ENCODE assay signal across 8 mouse cellular contexts in the genomic region with DNA sequence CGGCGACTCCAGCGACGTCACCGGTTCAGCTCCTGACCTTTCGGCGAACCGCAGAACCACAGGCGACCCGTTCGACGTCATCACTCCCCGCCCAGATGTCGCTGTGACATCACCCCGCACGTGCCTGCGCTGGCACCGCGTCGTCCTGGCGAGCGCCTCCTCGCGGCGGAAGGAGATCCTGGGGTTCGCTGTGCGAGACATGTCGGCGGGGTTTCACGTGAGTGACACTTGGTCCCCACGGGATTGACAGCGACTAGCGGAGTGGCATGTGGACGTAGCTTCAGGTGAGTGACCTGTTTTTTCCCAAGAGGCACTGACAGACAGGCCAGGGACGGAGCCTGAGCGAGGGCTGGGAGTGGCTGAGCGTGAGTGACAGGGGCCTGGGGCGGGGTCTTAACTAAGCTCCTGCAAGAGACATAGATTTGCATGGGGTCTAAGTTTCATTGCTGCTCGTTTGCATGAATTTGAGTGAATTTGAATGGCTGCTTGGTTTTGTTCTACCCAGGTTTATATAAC.
DNase-seq lines count a peak whose midpoint lies in the region; ATAC-seq and TF ChIP-seq lines count a peak whose summit lies in the region.

No protein-coding gene starts in this region.

- DNase-seq in CD4-positive, CD25-positive, alpha-beta regulatory T cell, adult 2 months (ENCODE audit: low read depth, low spot score), result peak; percentile 99
- DNase-seq in brain, embryonic 14.5 days (ENCODE audit: low read depth), result peak; percentile 98
- peak; percentile 83 for DNase-seq in fibroblast of lung, adult 2 months (ENCODE audit: low read depth)
- DNase-seq in kidney, postnatal 14 days, result peak; percentile 95
- DNase-seq in liver, embryonic 13.5 days, result peak; percentile 82
- DNase-seq in telencephalon, adult 2 months (ENCODE audit: low read depth, low spot score), result peak; percentile 94

- WGBS in heart, embryonic 14.5 days, result 6% methylated on average over 39 of the region's 39 CpGs
- 17% methylated on average over 39 of the region's 39 CpGs for WGBS in liver, embryonic 13.5 days (ENCODE audit: insufficient replicate concordance)
- 25% methylated on average over 39 of the region's 39 CpGs for WGBS in neural tube, embryonic 12.5 days

- H3K4me2 ChIP-seq in heart, embryonic 14.5 days (ENCODE audit: low read length), result peak overlapping the region; percentile 71
- peak overlapping the region; percentile 89 for H3K4me2 ChIP-seq in liver, embryonic 13.5 days
- H3K4me2 ChIP-seq in neural tube, embryonic 12.5 days (replicated peaks), result peak overlapping the region; percentile 62

- H3K9ac ChIP-seq in heart, embryonic 14.5 days (ENCODE audit: low read length), result peak overlapping the region; percentile 79
- H3K9ac ChIP-seq in liver, embryonic 13.5 days, result peak overlapping the region; percentile 68
- H3K9ac ChIP-seq in neural tube, embryonic 12.5 days, result peak overlapping the region; percentile 44

- H3K4me1 ChIP-seq in heart, embryonic 14.5 days (ENCODE audit: control insufficient read depth in 2 of 2, insufficient read depth in 2 of 2, low read length in 2 of 2), result 0 out of 4 replicates have a peak, but pooled peaks cover 0 to 4% of the 10 kb centered on the region in 2 experiments
- H3K4me1 ChIP-seq in liver, embryonic 13.5 days (replicated peaks), result peaks cover 15% of the 10 kb centered on the region
- no peaks in the 10 kb centered on the region for H3K4me1 ChIP-seq in neural tube, embryonic 12.5 days

- no peaks in the 10 kb centered on the region for H3K27me3 ChIP-seq in heart, embryonic 14.5 days (ENCODE audit: control insufficient read depth, insufficient read depth, low read length)
- no peaks in the 10 kb centered on the region for H3K27me3 ChIP-seq in liver, embryonic 13.5 days
- H3K27me3 ChIP-seq in neural tube, embryonic 12.5 days (replicated peaks), result no peaks in the 10 kb centered on the region

- peaks cover 38% of the 10 kb centered on the region for H3K36me3 ChIP-seq in heart, embryonic 14.5 days (ENCODE audit: control insufficient read depth, insufficient read depth, low read length)
- peaks cover 43% of the 10 kb centered on the region for H3K36me3 ChIP-seq in liver, embryonic 13.5 days
- H3K36me3 ChIP-seq in neural tube, embryonic 12.5 days, result peaks cover 35% of the 10 kb centered on the region

- 0 out of 2 replicates have a peak, but pooled peaks cover 14% of the 10 kb centered on the region for H3K9me3 ChIP-seq in heart, embryonic 14.5 days (ENCODE audit: control insufficient read depth, low read length)
- peaks cover 29% of the 10 kb centered on the region for H3K9me3 ChIP-seq in liver, embryonic 13.5 days (replicated peaks)
- H3K9me3 ChIP-seq in neural tube, embryonic 12.5 days, result 0 out of 2 replicates have a peak, but pooled peaks cover 14% of the 10 kb centered on the region

- peak overlapping the region; percentile 69 to 99 for H3K4me3 ChIP-seq in heart, embryonic 14.5 days (ENCODE audit: control insufficient read depth in 1 of 2, insufficient read depth in 1 of 2, low read depth in 1 of 2, low read length in 2 of 2)
- peak overlapping the region; percentile 71 for H3K4me3 ChIP-seq in liver, embryonic 13.5 days (replicated peaks)
- peak overlapping the region; percentile 47 for H3K4me3 ChIP-seq in neural tube, embryonic 12.5 days

- H3K27ac ChIP-seq in heart, embryonic 14.5 days (replicated peaks in 1 of 2; ENCODE audit: control insufficient read depth in 1 of 2, insufficient read depth in 1 of 2, low read depth in 2 of 2, low read length in 2 of 2), result peak overlapping the region; percentile 92 to 94
- H3K27ac ChIP-seq in liver, embryonic 13.5 days, result peak overlapping the region; percentile 73
- H3K27ac ChIP-seq in neural tube, embryonic 12.5 days, result peak overlapping the region; percentile 4; the same call in 1 of the 2 replicates

- TF ChIP-seq POLR2A in brain, embryonic 14.5 days (IDR thresholded peaks at IDR 0.05; ENCODE audit: borderline replicate concordance, extremely low read depth, insufficient read depth, insufficient read length, poor library complexity, severe bottlenecking), result no peak

- ATAC-seq in heart, embryonic 14.5 days (ENCODE audit: insufficient number of reproducible peaks, insufficient read depth, low FRiP score, low read depth), result peak; percentile 80
- peak; percentile 79 for ATAC-seq in liver, embryonic 13.5 days (ENCODE audit: low read depth)
- peak; percentile 75 for ATAC-seq in neural tube, embryonic 12.5 days (ENCODE audit: low FRiP score, low read depth)

- peak; percentile 72 for TF ChIP-seq CTCF in brain, embryonic 14.5 days (IDR thresholded peaks at IDR 0.05; ENCODE audit: borderline replicate concordance, extremely low read depth, insufficient read depth, insufficient read length)

Comparison
In these comparisons a context has a peak if more than half of its experiments do, and no peak if none do; other contexts are left out.
1. Peak in every context shown above with its lines: DNase-seq, ATAC-seq, H3K4me3 ChIP-seq and H3K27ac ChIP-seq.
2. H3K27ac ChIP-seq: peak in every context shown above with its lines; median percentile 93 in heart, embryonic 14.5 days; 73 in liver, embryonic 13.5 days; 4 in neural tube, embryonic 12.5 days.